Mouse (Mus musculus): Measurements from ENCODE around the gene Zfpm1.

Gene Zfpm1

DNA sequence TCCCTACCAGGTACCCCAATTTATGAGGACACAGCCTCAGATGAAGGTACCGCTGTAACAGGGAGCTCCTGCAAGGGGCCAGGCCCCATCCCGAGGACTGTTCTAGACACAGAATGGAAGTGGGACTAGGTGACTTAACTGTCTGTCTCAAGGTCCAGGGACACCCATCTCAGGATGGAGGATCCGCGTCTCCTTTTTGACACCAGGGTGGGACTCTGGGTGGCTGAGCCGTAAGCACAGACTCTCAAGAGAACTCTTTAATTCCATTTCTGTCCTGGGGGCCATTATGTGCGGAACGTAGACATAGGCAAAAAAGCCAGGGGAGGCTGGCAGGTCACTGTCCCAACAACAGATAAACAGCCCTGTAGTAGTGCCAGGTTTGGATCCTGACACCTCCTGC is 40.2 kb downstream of the Zfpm1 start:
- DNase-seq (ENCODE audit: extremely low read depth, insufficient read length, low spot score): no peak

DNA sequence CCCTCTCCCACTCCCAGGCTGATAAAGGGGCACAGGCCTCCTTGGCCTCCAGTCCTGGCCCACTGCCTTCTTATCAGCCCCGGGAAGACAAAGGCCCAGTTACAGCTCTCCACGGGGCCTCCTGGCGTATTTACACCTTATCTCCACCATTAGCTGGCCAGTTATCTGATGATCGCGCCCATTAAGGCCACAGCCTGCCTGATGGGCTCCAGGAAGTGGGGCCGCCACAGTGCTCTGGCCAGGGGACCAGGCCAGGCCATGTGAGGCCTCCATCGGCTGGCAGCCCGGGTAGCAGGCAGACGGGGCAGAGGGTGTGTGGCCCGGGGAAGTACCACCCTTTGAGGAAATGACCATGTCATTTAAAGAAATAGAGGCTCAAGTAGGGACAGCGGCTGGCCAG is 40.9 kb downstream of the Zfpm1 start:
- no peak for DNase-seq (ENCODE audit: extremely low read depth, insufficient read length, low spot score)

DNA sequence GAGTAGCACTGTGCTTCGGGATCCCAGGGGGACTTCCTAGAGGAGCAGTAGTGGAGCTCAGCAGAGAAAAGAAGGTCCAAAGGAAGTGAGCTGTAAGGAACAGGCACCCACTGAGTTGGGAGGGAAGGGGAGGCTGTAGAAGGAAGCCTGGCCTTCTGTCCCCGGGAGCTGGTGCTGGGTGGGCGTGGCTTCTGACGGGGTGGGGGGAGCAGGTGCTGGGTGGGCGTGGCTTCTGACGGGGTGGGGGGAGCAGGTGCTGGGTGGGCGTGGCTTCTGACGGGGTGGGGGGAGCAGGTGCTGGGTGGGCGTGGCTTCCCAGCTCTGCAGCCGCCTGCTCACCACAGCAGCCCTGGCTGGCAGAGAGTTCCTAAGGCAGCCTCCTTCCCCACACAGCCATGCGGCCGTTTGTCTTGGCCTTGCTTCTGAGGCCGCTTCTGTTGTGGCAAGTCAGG is 42.0 kb downstream of the Zfpm1 start:
- DNase-seq (ENCODE audit: extremely low read depth, insufficient read length, low spot score): peak; percentile 36

DNA sequence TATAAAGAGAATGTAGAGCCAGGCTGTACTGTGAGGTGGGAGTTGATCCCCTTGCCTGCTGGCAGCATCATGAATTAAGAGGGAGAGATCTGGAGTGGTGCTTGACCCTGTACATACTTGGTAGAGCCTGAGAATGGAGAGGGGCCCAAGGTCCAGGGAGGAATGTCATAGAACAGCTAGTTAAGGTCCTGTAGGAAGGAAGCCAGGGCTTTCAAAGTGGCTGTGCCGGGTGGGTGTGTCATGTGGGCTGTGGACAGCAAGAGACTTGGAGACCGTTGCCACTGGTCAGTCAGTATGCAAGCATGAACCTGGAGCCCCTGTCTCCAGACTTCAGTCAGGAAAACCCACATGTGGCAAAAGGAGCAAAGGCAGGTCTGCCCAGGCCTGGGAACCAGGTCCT is 43.3 kb downstream of the Zfpm1 start:
- no peak for DNase-seq (ENCODE audit: extremely low read depth, insufficient read length, low spot score)

DNA sequence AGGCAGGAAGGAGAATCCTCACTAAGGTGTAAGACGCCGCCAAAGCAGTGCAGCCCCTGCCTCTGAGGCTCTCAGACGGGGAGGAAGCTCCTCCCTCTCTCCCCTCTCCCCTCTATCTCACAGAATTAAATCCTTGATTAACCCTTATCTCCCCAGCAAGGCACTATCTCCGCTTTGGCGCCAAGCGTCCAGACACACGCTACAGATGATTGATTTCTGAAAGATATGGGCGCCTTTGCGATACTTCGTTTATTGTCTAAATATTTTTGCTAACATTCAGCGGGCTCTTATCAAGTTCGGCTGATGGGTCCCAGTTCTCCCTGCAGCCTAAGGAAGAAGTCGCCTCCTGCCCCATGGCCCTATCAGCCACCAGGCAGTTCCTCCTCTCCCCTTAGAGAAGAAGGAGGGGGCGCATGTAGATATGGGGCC is 44.2 kb downstream of the Zfpm1 start:
- DNase-seq (ENCODE audit: extremely low read depth, insufficient read length, low spot score): no peak

DNA sequence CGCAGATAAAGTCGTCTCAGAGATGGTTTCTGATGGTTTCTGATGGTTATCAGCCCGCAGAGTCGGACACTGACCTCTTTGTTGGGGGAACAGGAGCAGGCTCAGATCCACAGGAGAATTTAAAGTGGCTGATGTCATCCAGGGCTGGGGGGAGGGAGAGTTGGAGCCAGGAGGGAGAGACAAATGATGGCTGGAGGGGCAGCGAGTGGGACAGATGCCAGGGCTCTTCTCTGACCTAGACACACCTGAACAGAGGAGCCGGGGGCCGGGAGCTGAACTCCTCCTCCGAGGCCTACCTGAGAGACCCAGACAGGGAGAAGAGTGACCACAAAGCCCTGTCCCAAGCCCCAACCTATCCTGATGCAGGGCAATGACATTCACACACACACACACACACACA is 47.1 kb downstream of the Zfpm1 start:
- no peak for DNase-seq (ENCODE audit: extremely low read depth, insufficient read length, low spot score)

DNA sequence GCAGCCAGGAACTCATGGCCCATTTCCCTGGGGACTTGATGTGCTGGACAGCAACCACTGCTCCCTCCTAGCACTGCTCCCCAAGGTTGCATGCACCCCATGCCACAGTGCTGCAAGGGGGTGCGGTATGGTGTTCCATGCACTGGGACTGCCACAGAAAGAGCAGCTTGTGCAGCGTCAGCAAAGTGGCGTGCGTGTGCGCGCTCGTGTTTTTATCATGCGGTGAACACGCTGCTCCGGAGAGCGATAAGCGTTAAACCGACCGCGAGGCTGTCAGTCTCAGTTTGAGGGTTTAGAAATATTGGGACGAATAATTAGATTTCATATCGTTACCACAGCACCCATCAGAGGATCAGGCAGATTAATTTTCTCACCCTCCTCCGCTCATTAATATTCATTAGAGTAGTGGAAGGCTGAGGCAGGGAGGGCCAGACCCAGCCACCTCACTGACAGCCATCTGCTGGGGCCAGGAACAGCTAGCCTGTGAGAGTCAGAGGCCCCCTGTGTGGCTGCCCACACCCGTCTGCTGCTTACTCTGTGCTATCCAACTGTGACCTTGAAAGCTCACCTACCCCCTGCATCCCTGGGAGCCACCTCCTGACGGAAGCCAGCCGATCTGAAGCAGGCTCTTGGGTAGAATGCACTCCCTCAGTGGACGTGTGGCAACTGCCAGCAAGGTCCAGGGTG is 47.8 kb downstream of the Zfpm1 start:
- no peak for DNase-seq (ENCODE audit: extremely low read depth, insufficient read length, low spot score)

DNA sequence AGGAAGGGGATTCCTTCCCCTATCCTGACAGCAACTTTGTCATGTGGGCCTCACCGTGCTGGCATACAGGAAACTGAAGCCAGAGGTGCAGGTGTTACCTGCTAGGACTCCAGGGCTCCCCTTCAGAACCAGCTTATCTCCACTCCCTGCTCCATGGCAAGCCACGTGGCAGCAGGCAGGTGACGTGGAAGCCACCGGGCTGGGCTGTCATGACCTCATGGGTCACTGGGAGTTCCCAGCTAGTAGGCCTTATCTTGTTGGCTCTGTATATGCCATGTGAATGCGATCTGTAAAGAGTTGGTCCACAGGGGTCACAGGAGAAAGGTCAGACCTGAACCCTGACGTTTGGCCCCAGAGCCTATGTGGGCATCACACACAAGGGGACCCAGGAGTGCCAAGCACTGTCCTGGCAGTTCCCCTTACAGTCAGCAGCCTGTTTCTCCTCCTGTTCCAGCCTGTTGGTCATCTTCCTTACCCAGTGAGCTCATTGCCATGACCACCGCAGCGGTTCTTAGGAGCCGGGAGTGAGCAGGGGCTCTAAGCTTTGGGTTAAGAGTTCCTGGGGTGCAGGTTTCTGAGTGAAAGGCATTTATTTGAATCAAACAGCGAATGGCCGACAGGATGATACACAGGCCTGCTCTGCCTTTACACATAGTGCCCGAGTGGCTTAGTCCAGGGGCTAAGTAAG is 48.6 kb downstream of the Zfpm1 start:
- no peak for DNase-seq (ENCODE audit: extremely low read depth, insufficient read length, low spot score)

DNA sequence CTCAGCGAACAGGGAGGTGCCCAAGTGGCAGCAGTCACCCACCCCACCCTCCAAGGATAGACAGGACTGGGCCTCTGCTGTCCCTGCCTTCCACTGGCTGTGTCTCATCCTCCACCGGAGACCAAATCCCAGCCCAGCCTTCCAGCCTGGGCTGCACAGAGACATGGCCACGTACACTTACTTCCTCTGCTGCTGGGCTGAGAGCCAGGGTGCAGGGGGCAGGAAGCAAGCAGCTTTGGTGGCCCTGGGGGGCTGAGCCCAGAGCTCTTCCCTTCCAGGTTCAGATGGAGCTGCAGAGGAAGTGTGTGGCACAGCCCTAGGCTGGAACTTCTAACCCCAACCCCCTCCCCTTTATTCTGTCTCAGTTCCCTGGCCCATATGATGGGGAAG is 49.2 kb downstream of the Zfpm1 start:
- DNase-seq (ENCODE audit: extremely low read depth, insufficient read length, low spot score): no peak

DNA sequence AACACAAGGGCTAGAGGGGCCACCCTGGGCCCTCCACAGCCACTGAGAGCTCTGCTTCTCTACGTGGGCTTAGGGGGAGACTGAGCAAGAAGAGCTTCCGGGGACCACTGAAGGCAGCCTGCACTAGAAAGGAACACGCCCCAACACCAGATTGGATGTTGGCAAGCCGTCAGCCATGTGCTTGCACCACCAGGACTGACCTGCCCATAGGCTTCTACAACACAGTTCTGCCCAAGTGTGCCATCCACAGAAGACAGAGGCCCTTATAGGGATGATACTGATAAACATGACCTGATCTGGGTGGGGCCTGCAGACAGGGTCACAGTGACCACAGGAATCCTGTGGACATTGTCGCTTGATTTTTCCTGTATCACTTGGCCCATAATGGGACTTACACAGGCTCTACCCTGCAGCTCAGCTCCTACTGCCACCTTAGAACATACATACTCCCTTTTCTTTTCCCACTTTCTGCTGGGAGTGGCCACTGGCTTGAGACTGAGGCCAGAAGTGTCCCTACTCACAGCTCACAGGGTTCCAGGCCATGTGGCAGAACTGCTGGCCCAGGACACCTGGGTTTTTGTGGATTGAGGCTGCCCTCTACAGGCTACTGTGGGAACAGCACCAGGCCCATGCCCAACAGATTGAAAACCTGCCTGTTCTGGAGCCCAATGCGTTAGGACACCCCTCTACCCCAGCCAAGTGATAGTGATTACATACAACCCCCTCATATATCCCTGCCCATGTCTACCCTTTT is 51.0 kb downstream of the Zfpm1 start:
- peak; percentile 55 for DNase-seq (ENCODE audit: extremely low read depth, insufficient read length, low spot score)

DNA sequence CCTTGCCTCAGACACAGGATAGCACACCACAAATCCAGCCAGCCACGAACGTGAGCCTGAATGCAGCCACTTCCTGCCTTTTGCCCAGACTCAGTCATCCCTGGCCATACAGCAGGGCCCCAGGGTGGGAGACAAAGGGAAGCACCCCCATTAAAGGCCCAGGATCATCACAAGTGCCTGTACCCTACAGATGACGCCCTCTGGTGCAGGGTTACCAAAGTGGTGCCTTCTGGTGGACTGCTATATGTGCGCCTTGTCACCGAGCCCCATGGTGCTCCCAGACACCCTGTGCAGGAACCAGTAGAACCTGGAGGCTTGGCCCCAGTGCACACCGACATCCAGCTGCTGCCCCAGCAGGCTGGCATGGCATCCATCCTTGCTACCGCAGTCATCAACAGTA is 51.6 kb downstream of the Zfpm1 start:
- no peak for DNase-seq (ENCODE audit: extremely low read depth, insufficient read length, low spot score)

DNA sequence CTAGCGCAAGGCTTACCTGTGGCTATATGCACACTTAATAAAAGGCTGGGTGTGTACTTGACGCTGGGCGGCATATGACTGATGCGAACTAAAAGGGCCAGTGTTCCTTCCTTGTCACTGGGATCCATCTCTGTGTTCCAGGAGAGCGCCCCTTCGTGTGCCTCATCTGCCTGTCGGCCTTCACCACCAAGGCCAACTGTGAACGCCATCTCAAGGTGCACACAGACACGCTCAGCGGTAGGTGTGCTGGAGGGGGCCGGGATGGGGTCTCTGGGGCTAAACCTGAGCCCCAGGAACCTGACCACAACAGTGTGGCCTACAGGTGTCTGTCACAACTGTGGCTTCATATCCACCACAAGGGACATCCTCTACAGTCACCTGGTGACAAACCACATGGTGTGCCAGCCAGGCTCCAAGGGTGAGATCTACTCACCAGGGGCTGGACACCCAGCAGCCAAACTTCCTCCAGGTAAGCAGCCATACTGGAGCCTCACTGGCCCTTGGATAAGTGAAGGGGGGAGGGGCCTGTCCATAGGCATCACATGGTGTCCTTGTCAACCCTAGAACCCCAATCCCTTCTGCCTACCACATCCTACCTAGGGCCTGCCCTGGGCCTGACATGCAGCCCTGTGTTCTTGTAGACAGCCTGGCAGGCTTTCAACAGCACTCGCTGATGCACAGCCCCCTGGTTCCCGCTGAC is 53.0 kb downstream of the Zfpm1 start:
- DNase-seq (ENCODE audit: extremely low read depth, insufficient read length, low spot score): no peak

DNA sequence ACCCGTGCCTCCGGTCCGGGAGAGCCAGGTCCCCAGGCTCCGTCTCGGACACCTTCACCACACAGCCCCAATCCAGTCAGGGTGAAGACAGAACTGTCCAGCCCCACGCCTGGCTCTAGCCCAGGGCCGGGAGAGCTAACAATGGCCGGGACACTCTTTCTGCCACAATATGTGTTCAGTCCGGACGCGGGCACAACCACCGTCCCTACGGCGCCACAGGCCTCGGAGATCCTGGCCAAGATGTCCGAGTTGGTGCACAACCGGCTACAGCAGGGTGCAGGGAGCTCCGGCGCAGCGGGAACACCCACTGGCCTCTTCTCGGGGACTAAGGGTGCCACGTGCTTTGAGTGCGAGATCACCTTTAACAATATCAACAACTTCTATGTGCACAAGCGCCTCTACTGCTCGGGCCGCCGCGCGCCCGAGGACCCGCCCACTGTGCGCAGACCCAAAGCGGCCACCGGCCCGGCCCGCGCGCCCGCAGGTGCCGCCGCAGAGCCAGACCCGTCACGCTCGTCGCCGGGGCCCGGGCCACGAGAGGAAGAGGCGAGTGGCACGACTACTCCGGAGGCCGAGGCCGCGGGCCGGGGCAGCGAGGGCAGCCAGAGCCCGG is 53.8 kb downstream of the Zfpm1 start:
- DNase-seq (ENCODE audit: extremely low read depth, insufficient read length, low spot score): no peak

DNA sequence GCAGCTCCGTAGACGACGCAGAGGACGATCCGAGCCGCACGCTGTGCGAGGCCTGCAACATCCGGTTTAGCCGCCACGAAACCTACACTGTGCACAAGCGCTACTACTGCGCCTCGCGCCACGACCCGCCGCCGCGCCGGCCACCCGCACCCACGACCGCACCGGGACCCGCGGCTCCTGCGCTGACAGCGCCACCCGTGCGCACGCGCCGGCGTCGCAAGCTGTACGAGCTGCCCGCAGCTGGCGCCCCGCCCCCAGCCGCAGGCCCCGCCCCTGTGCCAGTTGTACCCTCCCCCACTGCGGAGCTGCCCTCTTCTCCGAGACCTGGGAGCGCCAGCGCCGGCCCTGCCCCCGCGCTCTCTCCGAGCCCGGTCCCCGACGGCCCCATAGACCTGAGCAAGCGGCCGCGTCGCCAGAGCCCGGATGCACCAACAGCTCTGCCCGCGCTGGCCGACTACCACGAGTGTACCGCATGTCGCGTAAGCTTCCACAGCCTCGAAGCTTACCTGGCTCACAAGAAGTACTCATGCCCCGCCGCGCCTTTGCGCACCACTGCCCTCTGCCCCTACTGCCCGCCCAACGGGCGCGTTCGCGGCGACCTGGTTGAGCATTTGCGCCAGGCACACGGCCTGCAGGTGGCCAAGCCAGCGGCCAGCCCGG is 54.4 kb downstream of the Zfpm1 start:
- no peak for DNase-seq (ENCODE audit: extremely low read depth, insufficient read length, low spot score)

DNA sequence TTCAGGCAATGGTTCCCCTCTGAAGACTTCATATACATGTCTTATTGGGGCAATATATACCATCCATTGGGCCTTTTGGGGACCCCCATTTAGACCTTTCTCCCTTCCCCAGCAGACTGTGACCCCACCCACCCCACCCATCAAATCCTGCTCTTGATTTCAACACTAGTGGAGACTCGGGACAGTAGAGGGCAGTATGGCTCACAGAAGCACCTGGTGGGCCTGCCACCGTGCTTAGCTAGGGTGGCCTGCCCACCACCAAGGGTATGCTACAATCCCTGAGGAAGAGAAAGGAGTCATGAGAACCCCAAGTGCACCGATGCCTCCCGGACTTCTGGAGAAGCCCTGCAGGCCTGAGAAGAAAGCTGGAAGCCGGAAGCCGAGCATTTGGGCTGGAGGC is 56.9 kb downstream of the Zfpm1 start:
- no peak for DNase-seq (ENCODE audit: extremely low read depth, insufficient read length, low spot score)

DNA sequence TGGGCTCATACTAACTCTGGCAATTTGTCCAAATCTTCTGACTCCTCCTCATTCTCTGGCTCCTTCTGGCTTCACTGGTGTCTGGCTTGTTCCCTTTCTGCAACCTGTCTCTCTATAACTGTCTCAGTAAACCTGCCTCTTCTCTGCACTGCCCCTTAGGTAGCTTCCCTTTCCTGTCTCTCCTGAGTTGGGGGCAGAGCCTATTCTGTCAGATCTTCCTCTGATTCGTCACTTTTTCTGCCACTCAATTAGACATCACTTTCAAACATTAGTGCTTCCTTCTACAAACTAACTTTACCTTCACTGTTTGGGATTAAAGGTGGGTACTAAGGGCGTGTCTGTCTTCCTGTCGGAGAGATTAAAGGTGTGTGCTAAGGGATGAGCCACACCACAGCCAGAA is 58.8 kb downstream of the Zfpm1 start:
- no peak for DNase-seq (ENCODE audit: extremely low read depth, insufficient read length, low spot score)

DNA sequence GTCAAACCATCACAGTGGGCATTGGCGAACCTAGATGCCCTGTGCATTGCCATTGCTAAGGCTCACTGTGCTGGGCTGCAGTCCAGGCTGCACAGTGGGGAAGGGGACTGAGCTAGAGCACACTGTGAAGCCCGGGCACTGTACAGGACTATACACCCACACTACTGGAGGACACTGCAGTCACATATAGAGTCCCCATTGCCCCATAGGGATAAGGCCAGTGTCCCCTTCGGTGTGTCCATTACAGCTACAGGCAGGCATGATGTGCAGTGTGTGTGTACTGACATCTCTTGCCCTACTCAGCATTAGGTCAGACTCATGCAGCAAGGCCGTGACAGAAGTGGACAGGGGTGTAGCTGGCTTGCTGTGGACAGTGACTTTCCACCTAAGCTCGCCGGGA is 59.8 kb downstream of the Zfpm1 start:
- no peak for DNase-seq (ENCODE audit: extremely low read depth, insufficient read length, low spot score)

DNA sequence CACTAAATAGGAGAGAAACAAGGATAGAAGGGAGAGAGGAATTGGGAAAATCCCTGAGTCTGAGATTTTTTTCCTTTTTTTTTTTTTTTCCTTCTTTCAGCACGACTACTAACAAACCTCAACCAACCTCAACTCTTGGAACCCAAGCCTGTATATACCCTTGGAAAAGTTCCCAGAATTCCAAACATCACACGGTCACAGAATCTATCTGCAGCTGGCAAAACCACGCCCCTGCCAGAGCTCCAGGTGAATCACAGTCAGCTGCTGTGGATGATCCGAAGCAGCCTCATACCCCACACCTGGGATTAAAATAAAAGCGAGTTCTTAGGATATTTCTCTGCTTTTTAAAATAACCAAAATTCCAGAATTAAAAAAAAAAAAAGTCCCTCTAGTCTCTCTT is 60.4 kb downstream of the Zfpm1 start:
- peak; percentile 65 for DNase-seq (ENCODE audit: extremely low read depth, insufficient read length, low spot score)

DNA sequence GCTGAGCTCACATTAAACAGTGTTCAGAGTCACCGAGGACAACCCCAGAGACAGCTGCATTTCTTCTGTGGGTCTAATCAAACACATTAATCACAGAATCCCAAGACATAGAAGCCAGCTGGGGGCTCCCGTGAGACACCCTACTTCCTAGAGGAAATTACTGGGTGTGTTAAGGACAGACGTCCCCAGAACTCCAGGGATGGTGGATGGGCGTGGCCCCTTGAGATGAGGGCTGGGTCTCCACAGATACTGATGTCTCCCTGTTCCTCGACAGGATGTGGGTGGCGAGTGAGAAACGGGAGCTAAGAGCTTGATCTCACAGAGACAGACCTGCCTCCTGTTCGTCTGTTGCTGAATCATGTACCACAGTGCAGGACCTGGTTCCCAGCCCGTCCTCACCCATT is 60.9 kb downstream of the Zfpm1 start:
- peak; percentile 65 for DNase-seq (ENCODE audit: extremely low read depth, insufficient read length, low spot score)

DNA sequence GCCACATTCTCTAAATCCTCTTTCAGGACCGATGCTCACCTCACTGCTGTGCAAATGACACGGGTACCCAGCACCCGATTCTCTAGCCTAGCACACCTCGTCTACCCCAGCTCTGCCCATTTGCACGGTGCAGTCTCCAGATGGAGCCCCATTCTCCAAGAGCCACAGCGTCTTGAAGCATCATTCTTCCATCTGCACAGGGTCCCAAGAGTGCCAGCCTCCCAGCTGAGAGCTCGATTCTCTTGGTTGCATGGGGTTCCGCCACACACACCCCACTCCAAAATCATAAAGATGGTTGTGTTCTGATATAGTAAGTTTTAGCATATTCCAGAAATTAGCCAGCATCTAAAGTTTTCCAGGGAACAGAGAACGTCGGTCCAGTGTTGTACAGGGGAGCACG is 61.4 kb downstream of the Zfpm1 start:
- DNase-seq (ENCODE audit: extremely low read depth, insufficient read length, low spot score): no peak

Data from 3134 (cell line).